Mouse (Mus musculus) ES-Bruce4 (cell line): ENCODE data around the gene Zfp664. TPM values are rescaled to one million over a fixed set of nuclear protein-coding genes. Genes with fewer than 3 reads are reported as not detected.

ENCODE experiments used
- H3K27ac ChIP-seq: 2 replicates; pipeline ENCODE4 v1.5.1; 2012; ENCODE audit warnings: low read length, inconsistent platforms; ENCODE audit not compliant: insufficient read depth
- H3K27me3 ChIP-seq: 2 replicates; pipeline ENCODE4 v1.6.1; 2012; ENCODE audit warnings: mild to moderate bottlenecking, low read length, inconsistent platforms; ENCODE audit not compliant: control insufficient read depth, poor library complexity, insufficient read depth, severe bottlenecking
- H3K36me3 ChIP-seq: 2 replicates; pipeline ENCODE4 v1.6.1; 2012; ENCODE audit warnings: inconsistent platforms, mild to moderate bottlenecking, low read length, moderate library complexity; ENCODE audit not compliant: control insufficient read depth, poor library complexity, insufficient read depth, severe bottlenecking
- H3K4me1 ChIP-seq: one replicate; pipeline ENCODE4 v1.8.1; 2011; ENCODE audit warnings: low read length; ENCODE audit not compliant: control insufficient read depth, insufficient read depth
- H3K4me3 ChIP-seq: 2 replicates; pipeline ENCODE4 v1.5.1; 2011; ENCODE audit warnings: low read depth, mild to moderate bottlenecking, low read length
- H3K9ac ChIP-seq: 2 replicates; pipeline ENCODE4 v1.6.1; 2012; ENCODE audit warnings: low read depth, mild to moderate bottlenecking, inconsistent platforms; ENCODE audit not compliant: poor library complexity, severe bottlenecking
- H3K9me3 ChIP-seq: replicated peaks from 2 replicates; pipeline ENCODE4 v1.6.1; 2012; ENCODE audit warnings: mild to moderate bottlenecking, low read length, inconsistent platforms; ENCODE audit not compliant: control insufficient read depth, poor library complexity, insufficient read depth, severe bottlenecking
- CTCF ChIP-seq: IDR thresholded peaks from one replicate; pipeline ENCODE4 v1.8.1; 2011; ENCODE audit warnings: low read depth, low read length
- EP300 ChIP-seq: IDR thresholded peaks from 2 replicates; pipeline ENCODE4 v1.6.1; 2011; ENCODE audit warnings: low read depth, low read length; ENCODE audit not compliant: insufficient read depth
- POLR2A ChIP-seq: IDR thresholded peaks from one replicate; pipeline ENCODE4 v1.8.1; 2011; ENCODE audit warnings: low read length; ENCODE audit not compliant: insufficient read depth
- polyA plus RNA-seq: library from polyadenylated mRNA; stranded (reverse); fragments of >200 nt; gene quantifications from 2 replicates; pipeline ENCODE4 v1.2.4, GENCODE M21; 2011; ENCODE audit warnings: low read depth; ENCODE audit not compliant: missing spikeins, insufficient read depth, insufficient read length

The Zfp664 gene
- polyA plus RNA-seq, 1 experiment, result 103 TPM

- no peaks in the 10 kb centered on the region for H3K9me3 ChIP-seq
- no peak overlapping the region for H3K27ac ChIP-seq
- TF ChIP-seq EP300 (no peak), CTCF (no peak), POLR2A (no peak)
- H3K27me3 ChIP-seq, result no peaks in the 10 kb centered on the region
- H3K36me3 ChIP-seq, result no peaks in the 10 kb centered on the region
- no peak overlapping the region for H3K4me3 ChIP-seq
- no peak overlapping the region for H3K9ac ChIP-seq
- H3K4me1 ChIP-seq, result peaks cover 2% of the 10 kb centered on the region
Measured at GRCm38 (mm10) chr5:124950623-124951278, 88.3 kb downstream of the Zfp664 start.

- no peak for TF ChIP-seq EP300
- no peak for TF ChIP-seq POLR2A
- no peak for TF ChIP-seq CTCF
- H3K36me3 ChIP-seq, result no peaks in the 10 kb centered on the region
- no peak overlapping the region for H3K9ac ChIP-seq
- no peak overlapping the region for H3K27ac ChIP-seq
- H3K9me3 ChIP-seq, result no peaks in the 10 kb centered on the region
- peaks cover 2% of the 10 kb centered on the region for H3K4me1 ChIP-seq
- H3K27me3 ChIP-seq, result no peaks in the 10 kb centered on the region
- no peak overlapping the region for H3K4me3 ChIP-seq
Measured at GRCm38 (mm10) chr5:124951333-124951732, 88.8 kb downstream of the Zfp664 start.

Other genes starting within 250 kb of the Zfp664 start
- 15.4 and 16.8 TPM in 2 replicates for gene Atp6v0a2, start 234.1 kb upstream of the Zfp664 start, polyA plus RNA-seq
- 0.73 and 2.3 TPM in 2 replicates for gene Dnah10, start 137.6 kb upstream of the Zfp664 start, polyA plus RNA-seq
- 8.3 and 12.6 TPM in 2 replicates for gene Ccdc92, start 267 bp upstream of the Zfp664 start, polyA plus RNA-seq
- gene Rflna, start 140.5 kb downstream of the Zfp664 start, polyA plus RNA-seq, result 1.7 and 2.0 TPM in 2 replicates